Mouse (Mus musculus) embryonic facial prominence, embryonic 11.5 days (tissue): ENCODE results near the gene AU015836. TPM values are rescaled to one million over a fixed set of nuclear protein-coding genes. Genes with fewer than 3 reads are reported as not detected.

Experiments
- ATAC-seq: fragments of 200-750 bp; cut with Nextera tagmentation; replicated peaks from 2 replicates; pipeline ENCODE4 v1.8.0; 2017; ENCODE audit warnings: low read depth; ENCODE audit not compliant: insufficient number of reproducible peaks, low FRiP score, low TSS enrichment
- DNase-seq: peaks from one replicate; pipeline ENCODE4 v3.0.0-alpha.2; 2015; ENCODE audit warnings: low spot score
- H3K27ac ChIP-seq: fragments of 300-500 bp; sonication (generic); replicated peaks from 2 replicates; pipeline ENCODE4 v1.5.1; 2014; ENCODE audit warnings: mild to moderate bottlenecking, low read depth, low read length, control low read depth
- H3K27me3 ChIP-seq: fragments of 300-500 bp; sonication (generic); 2 replicates; pipeline ENCODE4 v1.6.1; 2014; ENCODE audit warnings: mild to moderate bottlenecking, low read length, moderate library complexity, mixed read lengths; ENCODE audit not compliant: control insufficient read depth, insufficient read depth
- H3K36me3 ChIP-seq: fragments of 300-500 bp; sonication (generic); replicated peaks from 2 replicates; pipeline ENCODE4 v1.6.1; 2014; ENCODE audit warnings: low read depth, mild to moderate bottlenecking, low read length, moderate library complexity, mixed read lengths; ENCODE audit not compliant: control insufficient read depth, insufficient read depth
- H3K4me1 ChIP-seq: fragments of 300-500 bp; sonication (generic); 2 replicates; pipeline ENCODE4 v1.6.1; 2014; ENCODE audit warnings: low read length, mixed read lengths; ENCODE audit not compliant: control insufficient read depth, insufficient read depth
- H3K4me2 ChIP-seq: fragments of 300-500 bp; sonication (generic); 2 replicates; pipeline ENCODE4 v1.6.1; 2014; ENCODE audit warnings: low read depth, mild to moderate bottlenecking, control low read depth, low read length, moderate library complexity
- H3K4me3 ChIP-seq: fragments of 300-500 bp; sonication (generic); 2 replicates; pipeline ENCODE4 v1.5.1; 2014; ENCODE audit warnings: low read depth, low read length, control low read depth
- H3K9ac ChIP-seq: fragments of 300-500 bp; sonication (generic); replicated peaks from 2 replicates; pipeline ENCODE4 v1.6.1; 2014; ENCODE audit warnings: mild to moderate bottlenecking, control low read depth, low read length
- H3K9me3 ChIP-seq: fragments of 300-500 bp; sonication (generic); replicated peaks from 2 replicates; pipeline ENCODE4 v1.6.1; 2016; ENCODE audit warnings: mild to moderate bottlenecking, low read length, inconsistent platforms, mixed read lengths; ENCODE audit not compliant: control insufficient read depth
- WGBS: fragments of 180-500 bp; shearing (Covaris S2); extraction: QIAGEN DNeasy Blood & Tissue Kit; methylation state at CpG from one replicate; pipeline ENCODE4 v1.1.7; 2014; 5-methylcytosine and 5-hydroxymethylcytosine counted together
- polyA plus RNA-seq: library from polyadenylated mRNA; unstranded; fragments of >200 nt; fragmentation: Nextera tagmentation; extraction: Ambion mirVana; gene quantifications from 2 replicates; pipeline ENCODE4 v1.2.1, GENCODE M21; 2014

AU015836 gene
- polyA plus RNA-seq, result 0.14 TPM in 1 of 2 replicates, not detected in the other

- Histone ChIP-seq H3K27me3 (no peaks in the 10 kb centered on the region), H3K4me2 (no peak within 1 kb of the TSS), H3K36me3 (no peaks in the 10 kb centered on the region), H3K4me3 (no peak within 1 kb of the TSS), H3K9me3 (no peaks in the 10 kb centered on the region), H3K9ac (no peak within 1 kb of the TSS), H3K27ac (no peak within 1 kb of the TSS), H3K4me1 (no peaks in the 10 kb centered on the region)
- ATAC-seq, result no peak
- 48% methylated on average over 14 of the region's 14 CpGs for WGBS
- no peak for DNase-seq
These were observed at the start of gene AU015836 for GRCm38 (mm10) chrX:93968444-93968843. AU015836 (plus strand) TSS chrX:93968659.

GRCm38 (mm10) chrX:93919017-93919416 lies 49.4 kb upstream of the AU015836 start:
- H3K9me3 ChIP-seq, result no peaks in the 10 kb centered on the region
- no peaks in the 10 kb centered on the region for H3K4me1 ChIP-seq
- WGBS, result 58% methylated on average over 3 of the region's 3 CpGs
- no peaks in the 10 kb centered on the region for H3K27me3 ChIP-seq
- H3K36me3 ChIP-seq, result no peaks in the 10 kb centered on the region
- no peak overlapping the region for H3K9ac ChIP-seq
- DNase-seq (no peak), ATAC-seq (no peak)
- no peak overlapping the region for H3K4me2 ChIP-seq
- no peak overlapping the region for H3K4me3 ChIP-seq
- no peak overlapping the region for H3K27ac ChIP-seq

- no peak overlapping the region for H3K27ac ChIP-seq
- H3K9me3 ChIP-seq, result no peaks in the 10 kb centered on the region
- H3K36me3 ChIP-seq, result no peaks in the 10 kb centered on the region
- H3K9ac ChIP-seq, result no peak overlapping the region
- no peak for ATAC-seq
- 85% methylated on average over 3 of the region's 3 CpGs for WGBS
- H3K27me3 ChIP-seq, result no peaks in the 10 kb centered on the region
- no peak for DNase-seq
- H3K4me3 ChIP-seq, result no peak overlapping the region
- no peak overlapping the region for H3K4me2 ChIP-seq
- H3K4me1 ChIP-seq, result no peaks in the 10 kb centered on the region
These were observed 40.1 kb upstream of the AU015836 start for GRCm38 (mm10) chrX:93928379-93928778.

GRCm38 (mm10) chrX:93928794-93929193 lies 39.7 kb upstream of the AU015836 start:
- Histone ChIP-seq H3K36me3 (no peaks in the 10 kb centered on the region), H3K27ac (no peak overlapping the region), H3K4me3 (no peak overlapping the region), H3K4me1 (no peaks in the 10 kb centered on the region), H3K27me3 (no peaks in the 10 kb centered on the region), H3K4me2 (no peak overlapping the region), H3K9me3 (no peaks in the 10 kb centered on the region), H3K9ac (no peak overlapping the region)
- ATAC-seq, result no peak
- DNase-seq, result no peak
- 83% methylated on average over 1 of the region's 1 CpGs for WGBS

GRCm38 (mm10) chrX:93931694-93932093 lies 36.8 kb upstream of the AU015836 start:
- H3K4me1 ChIP-seq, result no peaks in the 10 kb centered on the region
- no peaks in the 10 kb centered on the region for H3K36me3 ChIP-seq
- H3K9me3 ChIP-seq, result no peaks in the 10 kb centered on the region
- no peaks in the 10 kb centered on the region for H3K27me3 ChIP-seq
- 78% methylated on average over 3 of the region's 3 CpGs for WGBS
- H3K4me2 ChIP-seq, result no peak overlapping the region
- H3K9ac ChIP-seq, result no peak overlapping the region
- no peak overlapping the region for H3K27ac ChIP-seq
- no peak for DNase-seq
- no peak overlapping the region for H3K4me3 ChIP-seq
- no peak for ATAC-seq

- Histone ChIP-seq H3K4me3 (no peak overlapping the region), H3K36me3 (no peaks in the 10 kb centered on the region), H3K4me1 (no peaks in the 10 kb centered on the region), H3K9me3 (no peaks in the 10 kb centered on the region), H3K27ac (no peak overlapping the region), H3K4me2 (no peak overlapping the region), H3K27me3 (no peaks in the 10 kb centered on the region), H3K9ac (no peak overlapping the region)
- ATAC-seq, result no peak
- peak; percentile 49 for DNase-seq
- WGBS, result 30% methylated on average over 1 of the region's 1 CpGs
These were observed 11.7 kb upstream of the AU015836 start for GRCm38 (mm10) chrX:93956727-93957126.

- Histone ChIP-seq H3K4me1 (no peaks in the 10 kb centered on the region), H3K4me2 (no peak overlapping the region), H3K27ac (no peak overlapping the region), H3K36me3 (no peaks in the 10 kb centered on the region), H3K9ac (no peak overlapping the region), H3K27me3 (no peaks in the 10 kb centered on the region), H3K9me3 (no peaks in the 10 kb centered on the region), H3K4me3 (no peak overlapping the region)
- 81% methylated on average over 3 of the region's 3 CpGs for WGBS
- ATAC-seq (no peak), DNase-seq (no peak)
These were observed 10.0 kb upstream of the AU015836 start for GRCm38 (mm10) chrX:93958502-93958901.

GRCm38 (mm10) chrX:93980341-93980740 lies 11.9 kb downstream of the AU015836 start:
- Histone ChIP-seq H3K36me3 (no peaks in the 10 kb centered on the region), H3K27me3 (no peaks in the 10 kb centered on the region), H3K4me2 (no peak overlapping the region), H3K9ac (no peak overlapping the region), H3K9me3 (no peaks in the 10 kb centered on the region), H3K4me3 (no peak overlapping the region), H3K27ac (no peak overlapping the region), H3K4me1 (no peaks in the 10 kb centered on the region)
- ATAC-seq, result no peak
- WGBS, result 84% methylated on average over 26 of the region's 26 CpGs
- DNase-seq, result no peak
